Mouse (Mus musculus) cerebellum, adult (tissue): ENCODE data around the gene Cep95.
"Not testable (repeated sequence)": the region's sequence is repeated elsewhere in the genome, so short reads cannot be mapped to it uniquely, and the experiment has no call there.

Experiments used
- ATAC-seq: cut with Nextera tagmentation; 2 replicates; pipeline ENCODE4 v1.9.2; 2017; ENCODE audit warnings: mild to moderate bottlenecking, moderate library complexity, mixed read lengths; ENCODE audit not compliant: insufficient number of reproducible peaks, low FRiP score, low TSS enrichment

The Cep95 gene

GRCm38 (mm10) chr11:106807442-106807841 lies 18.4 kb downstream of the Cep95 start:
- not testable (repeated sequence) for ATAC-seq

GRCm38 (mm10) chr11:106812410-106813136 lies 23.5 kb downstream of the Cep95 start:
- ATAC-seq: no peak

- ATAC-seq: peak; percentile 88
Measured at GRCm38 (mm10) chr11:106814601-106815320, 25.7 kb downstream of the Cep95 start.

GRCm38 (mm10) chr11:106815331-106815730 lies 26.3 kb downstream of the Cep95 start:
- no peak; the same call in 1 of the 2 replicates for ATAC-seq

- ATAC-seq: no peak
Measured at GRCm38 (mm10) chr11:106815761-106816160, 26.7 kb downstream of the Cep95 start.

GRCm38 (mm10) chr11:106816316-106816715 lies 27.3 kb downstream of the Cep95 start:
- ATAC-seq: no peak

- ATAC-seq: no peak
Measured at GRCm38 (mm10) chr11:106817156-106817555, 28.1 kb downstream of the Cep95 start.

- ATAC-seq: no peak
Measured at GRCm38 (mm10) chr11:106817808-106818207, 28.8 kb downstream of the Cep95 start.

GRCm38 (mm10) chr11:106818341-106818740 lies 29.3 kb downstream of the Cep95 start:
- no peak for ATAC-seq

GRCm38 (mm10) chr11:106819595-106819994 lies 30.5 kb downstream of the Cep95 start:
- ATAC-seq: no peak

GRCm38 (mm10) chr11:106820252-106820651 lies 31.2 kb downstream of the Cep95 start:
- no peak for ATAC-seq

GRCm38 (mm10) chr11:106820972-106821371 lies 31.9 kb downstream of the Cep95 start:
- ATAC-seq: no peak

GRCm38 (mm10) chr11:106821397-106821796 lies 32.3 kb downstream of the Cep95 start:
- ATAC-seq: no peak

- ATAC-seq: peak; percentile 32; the same call in 1 of the 2 replicates
Measured at GRCm38 (mm10) chr11:106822491-106822890, 33.4 kb downstream of the Cep95 start.

GRCm38 (mm10) chr11:106822911-106823310 lies 33.9 kb downstream of the Cep95 start:
- peak; percentile 94 for ATAC-seq

GRCm38 (mm10) chr11:106823741-106824140 lies 34.7 kb downstream of the Cep95 start:
- ATAC-seq: no peak

- no peak for ATAC-seq
Measured at GRCm38 (mm10) chr11:106824403-106824802, 35.4 kb downstream of the Cep95 start.

- no peak for ATAC-seq
Measured at GRCm38 (mm10) chr11:106828079-106828478, 39.0 kb downstream of the Cep95 start.

GRCm38 (mm10) chr11:106842002-106842401 lies 53.0 kb downstream of the Cep95 start:
- ATAC-seq: peak; percentile 68; the same call in 1 of the 2 replicates

GRCm38 (mm10) chr11:106851438-106851837 lies 62.4 kb downstream of the Cep95 start:
- no peak for ATAC-seq
